Mouse (Mus musculus) forelimb bud, embryonic 11.5 days (tissue): Measurements from ENCODE around the gene Prcd.
A peak's percentile ranks its signal among the peaks of the same experiment; 100 is the strongest.
"Not testable (repeated sequence)": the region's sequence is repeated elsewhere in the genome, so short reads cannot be mapped to it uniquely, and the experiment has no call there.

Experiments
- DNase-seq: peaks from one replicate; pipeline ENCODE4 v3.0.0-alpha.2; 2012; ENCODE audit warnings: low read depth, low spot score

Gene Prcd

GRCm38 (mm10) chr11:116648213-116648921, 5.0 kb upstream of the Prcd start:
- no peak for DNase-seq

GRCm38 (mm10) chr11:116648976-116649375, 4.4 kb upstream of the Prcd start:
- no peak for DNase-seq

GRCm38 (mm10) chr11:116649711-116650337, 3.5 kb upstream of the Prcd start:
- no peak for DNase-seq

- no peak for DNase-seq
These were observed 2.5 kb upstream of the Prcd start for GRCm38 (mm10) chr11:116650811-116651210.

GRCm38 (mm10) chr11:116651339-116651738, 2.0 kb upstream of the Prcd start:
- DNase-seq, result no peak

GRCm38 (mm10) chr11:116652330-116653098, 820 bp upstream of the Prcd start:
- no peak for DNase-seq

GRCm38 (mm10) chr11:116653709-116654221, 431 bp downstream of the Prcd start:
- no peak for DNase-seq

- no peak for DNase-seq
These were observed 1.0 kb downstream of the Prcd start, which contains the start of gene Cygb for GRCm38 (mm10) chr11:116654255-116654821. Gene Cygb (minus strand): TSS chr11:116654313.

GRCm38 (mm10) chr11:116656348-116657191, 3.2 kb downstream of the Prcd start:
- no peak for DNase-seq

- peak; percentile 96 for DNase-seq
These were observed 4.2 kb downstream of the Prcd start for GRCm38 (mm10) chr11:116657311-116658223.

- no peak for DNase-seq
These were observed 4.9 kb downstream of the Prcd start for GRCm38 (mm10) chr11:116658238-116658637.

GRCm38 (mm10) chr11:116659027-116659621, 5.8 kb downstream of the Prcd start:
- DNase-seq, result no peak

GRCm38 (mm10) chr11:116660181-116660580, 6.8 kb downstream of the Prcd start:
- DNase-seq, result no peak

GRCm38 (mm10) chr11:116661291-116661947, 8.1 kb downstream of the Prcd start:
- no peak for DNase-seq

- no peak for DNase-seq
These were observed 8.6 kb downstream of the Prcd start for GRCm38 (mm10) chr11:116661948-116662377.

- DNase-seq, result no peak
These were observed 12.0 kb downstream of the Prcd start for GRCm38 (mm10) chr11:116665289-116665688.

GRCm38 (mm10) chr11:116666566-116666965, 13.2 kb downstream of the Prcd start:
- no peak for DNase-seq

GRCm38 (mm10) chr11:116667012-116667411, 13.7 kb downstream of the Prcd start:
- not testable (repeated sequence) for DNase-seq

GRCm38 (mm10) chr11:116667930-116668329, 14.6 kb downstream of the Prcd start:
- no peak for DNase-seq
